Mouse (Mus musculus): ENCODE data around the gene Myo5a. TPM values are rescaled to one million over a fixed set of nuclear protein-coding genes. Genes with fewer than 3 reads are reported as not detected.

Gene Myo5a
- total RNA-seq, 2 experiments from 2014 or later = 23.9 to 30.5 TPM

DNA sequence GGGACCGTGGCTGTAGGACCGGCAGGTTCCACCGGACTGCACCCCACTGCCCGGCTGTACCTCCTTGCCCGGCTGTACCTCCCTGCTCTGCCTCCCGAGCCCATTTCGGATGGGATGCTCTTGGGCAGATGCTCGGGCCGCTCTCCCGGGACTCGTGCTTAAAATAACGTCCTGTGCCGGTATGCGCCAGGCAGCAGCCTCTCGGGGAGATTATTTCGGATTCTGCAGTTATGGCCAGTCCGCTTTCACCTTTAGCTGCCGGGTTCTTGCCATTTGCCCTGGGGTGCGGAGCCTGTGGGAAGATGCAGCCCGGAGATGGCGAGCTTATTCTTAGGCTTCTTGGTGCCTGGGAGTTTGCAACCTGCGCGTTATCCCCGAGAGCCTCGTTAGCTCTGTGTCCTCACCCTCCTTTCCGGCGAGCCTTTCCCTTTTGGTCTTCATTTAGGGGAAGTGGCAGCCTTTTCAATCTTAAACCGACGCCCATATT is 934 bp downstream of the Myo5a start:
- no peak for DNase-seq

DNA sequence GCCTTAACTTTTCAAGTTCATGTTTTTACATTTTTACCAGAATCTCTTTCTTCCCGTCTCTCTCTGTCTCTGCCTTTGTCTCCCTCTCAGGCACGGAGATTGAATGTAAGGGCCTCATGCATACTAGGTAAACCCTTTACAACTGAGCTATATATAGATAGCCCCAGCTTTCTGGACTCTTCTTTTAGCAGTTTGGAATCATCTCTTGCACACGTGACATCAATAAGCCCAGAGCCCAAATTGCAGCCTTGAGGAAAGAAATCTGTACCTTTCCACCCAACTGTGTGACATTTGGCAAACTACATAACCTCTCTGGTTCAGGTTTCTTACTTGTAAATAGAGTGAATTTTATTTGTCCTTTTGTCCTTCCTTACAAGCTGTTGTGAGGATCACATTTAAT is 1.5 kb downstream of the Myo5a start:
- DNase-seq = no peak

DNA sequence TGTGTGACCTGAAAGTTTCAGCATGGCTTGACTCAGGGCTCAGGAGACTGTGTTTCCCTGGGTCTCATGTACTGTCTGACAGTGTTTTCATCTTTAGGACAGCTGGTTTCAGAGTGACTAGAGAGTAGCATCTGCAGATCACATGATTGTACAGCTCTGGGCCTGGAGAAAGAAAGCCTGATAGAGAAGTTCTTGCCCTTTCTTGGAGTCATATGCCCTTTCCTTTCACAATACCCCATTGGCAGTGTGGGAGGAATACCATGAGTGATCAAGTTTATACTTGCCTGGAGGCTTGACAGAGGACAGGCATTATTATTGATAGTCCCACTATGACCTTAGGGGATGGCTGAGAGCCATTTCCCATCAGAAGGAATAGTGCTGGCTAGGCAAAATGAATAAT is 6.4 kb downstream of the Myo5a start:
- DNase-seq = no peak

DNA sequence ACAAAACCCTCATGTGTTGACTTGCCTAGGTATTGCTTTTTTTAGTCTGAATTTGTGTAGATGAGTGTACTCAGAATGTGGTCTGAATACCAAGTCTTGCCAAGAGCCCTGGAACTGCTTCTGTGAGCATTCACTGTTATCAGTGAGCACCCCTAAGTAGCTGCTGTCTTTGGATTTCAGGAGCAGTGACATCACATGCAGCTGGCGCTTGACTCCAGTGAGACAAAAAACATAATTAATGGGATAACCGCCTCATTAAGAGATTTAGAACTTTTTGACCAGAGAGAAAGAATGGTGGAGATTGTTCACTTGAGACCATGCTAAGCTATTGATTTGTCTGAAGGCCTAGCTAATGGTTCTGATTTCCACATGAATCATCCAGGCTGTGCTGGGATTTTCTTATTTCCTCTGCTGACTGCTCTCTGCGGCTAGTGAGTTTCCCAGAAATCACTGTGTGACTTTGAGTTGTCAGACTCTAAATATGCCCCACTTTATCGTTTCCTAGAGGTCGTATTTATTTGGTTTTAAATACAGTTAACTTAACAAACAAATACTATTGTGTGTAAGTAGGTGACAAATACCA is 14.5 kb downstream of the Myo5a start:
- DNase-seq = no peak

DNA sequence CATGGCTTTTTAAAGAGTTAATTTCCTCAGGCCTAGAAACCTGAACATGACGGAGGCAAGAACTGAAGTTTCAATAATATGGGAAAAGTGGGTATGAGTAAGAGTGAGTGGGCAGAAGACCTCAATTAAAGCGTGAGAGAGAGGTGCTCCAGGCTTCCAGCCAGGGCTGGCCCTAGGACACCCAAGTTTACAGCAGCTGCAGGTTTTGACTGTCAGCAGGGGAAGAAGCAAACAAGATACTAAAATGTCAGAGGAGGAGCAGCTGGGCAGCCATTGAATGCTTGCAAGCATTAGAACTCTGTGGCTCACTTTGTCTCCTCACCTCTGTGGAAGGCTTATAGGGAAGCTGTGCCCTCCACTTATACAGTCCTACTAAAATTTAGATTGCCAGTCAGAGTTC is 17.0 kb downstream of the Myo5a start:
- no peak for DNase-seq

DNA sequence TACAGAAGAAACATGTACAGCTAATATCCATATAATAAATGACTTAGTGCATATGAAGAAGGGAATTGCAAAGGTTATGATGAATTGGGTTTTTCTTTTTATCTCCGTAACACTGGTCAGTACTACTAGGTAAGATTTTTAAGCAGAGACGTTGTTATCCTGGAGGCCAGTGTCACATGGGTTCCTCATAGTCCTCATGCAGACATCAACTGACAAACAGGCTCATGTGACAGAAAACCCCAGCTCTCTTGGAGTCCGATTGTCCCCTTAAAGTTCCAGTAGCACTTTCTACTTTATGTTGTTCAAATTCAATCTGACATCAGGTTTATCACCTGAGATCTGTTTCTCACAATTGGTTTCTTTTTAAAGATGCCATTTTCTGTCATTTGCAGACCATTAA is 18.5 kb downstream of the Myo5a start:
- DNase-seq = no peak

DNA sequence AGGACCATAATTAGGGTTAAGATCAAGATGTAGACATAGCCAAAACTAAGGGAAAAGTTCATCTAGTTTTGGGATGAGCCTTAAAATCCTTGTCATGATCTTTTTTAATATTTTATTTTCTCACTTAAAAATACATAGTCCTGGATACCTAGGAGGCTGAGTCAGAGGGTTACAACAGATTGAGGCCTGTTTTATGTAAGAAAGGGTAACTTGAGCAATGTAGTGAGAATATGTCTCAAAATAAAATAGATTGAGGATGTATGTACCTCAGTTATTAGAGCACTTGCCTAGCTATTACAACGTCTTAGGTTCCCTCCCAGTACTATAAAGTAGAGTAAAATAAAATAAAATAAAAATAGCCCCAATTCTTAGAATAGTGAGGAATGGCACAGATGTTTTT is 21.3 kb downstream of the Myo5a start:
- DNase-seq = no peak

DNA sequence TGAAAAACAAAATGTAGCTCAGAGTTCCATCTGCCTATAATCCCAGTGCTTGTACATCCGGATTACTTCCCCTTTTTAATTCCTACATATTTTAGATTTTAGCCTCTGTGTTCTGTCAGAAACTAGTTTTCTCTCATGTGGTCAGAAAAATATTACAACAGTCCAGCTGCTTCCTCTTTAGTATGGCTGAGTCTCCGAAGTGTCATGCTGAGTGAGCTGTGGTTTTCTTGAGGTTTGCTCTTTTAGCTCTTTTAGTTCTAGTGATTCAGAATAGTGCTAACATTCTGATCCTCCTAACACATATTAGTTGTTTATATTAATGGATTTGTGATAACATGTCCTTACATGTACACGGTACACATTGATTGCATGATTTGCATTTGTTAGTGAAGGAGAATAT is 23.9 kb downstream of the Myo5a start:
- no peak for DNase-seq

DNA sequence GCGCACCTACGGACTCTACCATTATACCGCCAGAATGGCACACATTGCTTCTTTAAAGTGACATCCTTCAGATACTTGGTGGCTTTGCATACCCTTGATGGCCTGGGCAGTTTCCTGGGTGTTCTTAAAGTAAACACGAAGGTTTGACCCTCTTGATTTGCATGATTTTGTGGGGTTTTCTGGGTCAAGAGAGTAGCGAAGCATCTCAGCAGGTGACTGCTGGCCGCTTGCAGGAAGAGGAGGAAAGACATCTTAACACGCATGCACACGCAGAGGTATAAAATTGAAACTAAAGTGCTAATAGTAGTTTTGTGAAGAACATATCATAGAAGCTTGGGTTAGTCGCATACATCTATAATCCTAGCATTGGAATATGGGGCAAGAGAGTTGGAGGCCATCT is 28.1 kb downstream of the Myo5a start:
- no peak for DNase-seq

DNA sequence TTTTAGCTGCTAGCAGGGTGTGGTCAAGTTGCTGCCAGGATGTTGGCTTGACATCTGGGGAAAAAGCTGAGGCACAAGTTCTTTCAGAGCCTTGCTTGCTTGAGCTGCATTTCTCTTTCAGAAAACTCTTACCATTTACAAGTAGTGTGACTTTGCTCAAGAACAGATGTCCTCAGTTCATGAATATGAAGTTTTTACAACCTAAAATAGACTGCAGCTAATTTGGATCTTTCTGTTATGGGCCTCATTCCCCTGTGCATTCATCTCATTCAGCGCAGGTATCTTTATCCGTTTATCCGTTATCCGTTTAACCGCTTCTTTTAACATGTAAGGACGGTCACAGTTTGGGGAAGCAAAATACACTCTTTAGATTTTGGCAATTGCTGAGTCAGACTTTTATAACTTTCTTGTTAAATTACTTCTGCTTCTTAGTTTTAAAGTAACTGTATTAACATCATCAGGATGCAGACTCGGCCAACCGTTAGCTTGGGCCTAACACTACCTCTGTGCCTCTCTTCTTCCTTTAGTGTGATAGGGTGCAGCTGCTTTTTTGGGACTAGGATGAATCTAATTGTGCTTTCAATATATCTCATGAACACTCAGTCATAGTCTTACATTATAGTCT is 29.5 kb downstream of the Myo5a start:
- no peak for DNase-seq

DNA sequence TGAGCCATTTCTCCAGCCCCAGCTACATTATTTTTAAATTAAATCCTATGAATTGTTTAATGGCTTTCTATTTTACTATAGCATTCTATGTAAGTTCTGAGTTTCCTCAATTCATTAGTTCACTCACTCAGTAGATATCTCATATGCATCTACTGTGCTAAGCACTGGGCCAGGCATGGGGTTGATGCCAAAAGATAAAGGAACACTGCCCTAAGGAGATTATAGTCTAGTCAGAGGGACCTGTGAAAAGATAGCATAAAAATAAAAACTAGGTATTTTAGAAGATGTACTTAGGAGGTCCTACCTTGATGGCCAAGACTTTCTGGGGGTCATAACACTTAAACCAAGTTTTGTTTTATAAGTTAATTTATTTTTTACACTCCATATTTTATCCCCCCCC is 31.3 kb downstream of the Myo5a start:
- no peak for DNase-seq

DNA sequence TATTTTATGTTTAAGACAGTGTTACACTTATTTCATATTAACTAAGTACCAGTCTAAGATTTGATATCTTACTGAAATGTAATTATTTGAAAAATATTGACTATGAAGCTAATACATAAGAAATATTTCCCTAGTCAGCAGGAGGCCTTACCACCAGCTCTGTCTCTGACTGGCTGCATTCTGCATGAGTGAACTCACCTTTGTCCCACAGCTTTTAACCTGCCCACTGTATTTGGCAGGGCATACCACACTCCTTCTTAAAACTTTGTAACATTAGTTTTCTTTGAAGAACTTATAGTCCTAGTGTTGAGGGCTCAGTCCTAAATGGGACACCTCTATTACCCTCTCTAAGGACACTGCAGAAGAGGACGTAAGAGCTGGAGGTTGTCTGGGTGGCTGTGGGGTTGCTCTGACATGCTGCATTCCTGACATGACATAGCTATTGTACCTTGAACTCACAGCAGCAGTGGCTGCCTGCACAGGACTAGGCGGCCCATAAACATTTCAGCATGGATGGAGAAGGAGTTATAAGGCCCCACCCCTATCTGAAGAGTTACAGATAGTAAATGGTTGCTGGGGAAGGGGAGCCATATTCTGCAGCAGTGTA is 45.9 kb downstream of the Myo5a start:
- DNase-seq = no peak

DNA sequence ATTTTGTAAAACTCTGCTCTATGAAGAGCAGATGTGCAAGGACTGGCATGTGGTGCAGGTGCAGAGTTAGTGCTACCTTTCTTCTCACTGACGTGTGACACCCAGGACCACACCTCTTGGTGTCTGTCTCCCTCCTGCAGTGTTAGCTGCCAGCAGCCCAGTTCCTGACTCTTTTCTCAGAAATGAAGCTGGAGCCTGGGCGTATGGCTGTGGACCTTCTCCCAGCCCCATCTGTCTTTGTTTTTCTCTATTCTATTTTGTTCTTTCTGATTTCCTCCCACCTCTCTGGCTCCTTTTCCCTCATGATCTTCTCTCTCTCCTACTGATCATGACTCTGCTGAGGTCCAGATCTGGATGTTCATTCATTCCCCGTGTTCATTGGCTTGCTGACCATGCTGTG is 50.3 kb downstream of the Myo5a start:
- DNase-seq = no peak

DNA sequence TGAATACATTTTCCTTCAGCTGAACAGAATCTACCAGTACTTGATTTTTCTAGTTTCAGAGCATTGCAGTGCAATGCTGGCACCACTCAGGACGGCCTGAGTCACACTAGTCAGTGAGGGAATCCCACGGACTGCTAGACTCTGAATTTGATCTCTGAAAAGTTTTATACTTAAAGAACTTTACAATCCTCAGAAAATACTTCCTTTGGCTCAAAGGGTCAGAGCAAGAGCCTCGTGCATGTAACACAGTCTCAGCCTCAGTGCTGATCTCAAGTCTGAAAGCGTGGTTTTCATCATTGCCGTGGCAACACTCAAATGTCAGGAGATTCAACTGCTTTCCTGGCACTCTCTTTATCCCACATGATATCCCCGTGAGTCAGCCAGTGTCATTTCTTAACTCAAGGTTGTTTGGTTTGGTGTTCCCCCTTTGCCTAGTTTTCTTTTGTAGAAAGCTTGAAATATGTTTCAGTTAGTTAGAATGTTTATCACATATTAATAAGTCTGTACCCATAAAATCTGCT is 53.4 kb downstream of the Myo5a start:
- peak; percentile 69 for DNase-seq

DNA sequence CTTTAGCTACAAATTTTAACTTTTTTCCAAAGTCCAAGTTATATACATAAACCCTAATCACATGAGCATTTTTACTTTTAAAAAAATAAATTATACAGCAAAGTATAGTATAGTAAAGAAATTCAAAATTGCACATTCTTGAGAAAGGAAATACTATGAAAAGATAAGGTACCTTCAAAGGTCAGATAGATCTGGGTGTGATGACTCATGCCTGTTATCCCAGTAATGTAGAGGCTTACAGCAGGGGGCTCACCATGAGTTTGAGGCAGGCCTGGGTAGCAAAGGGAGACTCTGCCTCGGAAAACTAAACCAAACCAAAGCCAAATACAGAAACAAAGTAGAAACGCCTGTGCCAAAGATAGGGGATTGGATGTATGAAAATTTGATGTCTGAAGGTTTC is 59.7 kb downstream of the Myo5a start:
- DNase-seq = no peak

DNA sequence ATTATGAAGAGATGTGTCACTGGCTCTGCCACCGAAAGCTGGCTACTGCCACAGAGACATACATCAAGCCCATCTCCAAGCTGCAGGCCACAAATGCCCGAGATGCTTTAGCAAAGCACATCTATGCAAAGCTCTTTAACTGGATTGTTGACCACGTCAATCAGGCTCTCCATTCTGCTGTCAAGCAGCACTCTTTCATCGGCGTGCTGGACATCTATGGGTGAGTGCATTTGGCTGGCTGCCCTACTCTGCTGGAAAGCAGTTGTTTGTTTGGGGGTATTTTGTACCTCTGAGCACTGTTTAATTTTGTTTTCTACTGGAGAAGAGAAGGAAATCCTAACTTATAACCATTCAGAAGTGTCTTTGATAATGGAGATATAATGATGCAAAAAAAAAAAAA is 76.1 kb downstream of the Myo5a start:
- DNase-seq = no peak

DNA sequence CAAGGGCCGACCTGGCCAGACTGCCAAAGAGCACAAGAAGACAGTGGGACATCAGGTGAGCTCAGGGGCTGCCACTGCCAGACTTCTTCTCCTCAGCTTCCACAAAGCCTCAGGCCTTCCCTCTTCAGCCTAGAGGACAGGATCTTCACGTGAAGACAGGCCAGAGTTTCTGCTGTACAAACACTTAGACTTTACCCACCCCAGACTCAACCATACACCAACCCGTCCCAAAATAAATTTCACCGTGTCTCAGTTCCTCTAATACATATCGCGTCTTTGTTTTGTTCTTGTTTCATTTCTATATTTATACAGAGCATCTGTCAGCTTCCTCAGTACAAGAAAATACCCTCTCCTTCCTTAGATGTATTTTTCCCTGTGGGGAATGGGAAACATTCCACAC is 89.7 kb downstream of the Myo5a start:
- DNase-seq = no peak

DNA sequence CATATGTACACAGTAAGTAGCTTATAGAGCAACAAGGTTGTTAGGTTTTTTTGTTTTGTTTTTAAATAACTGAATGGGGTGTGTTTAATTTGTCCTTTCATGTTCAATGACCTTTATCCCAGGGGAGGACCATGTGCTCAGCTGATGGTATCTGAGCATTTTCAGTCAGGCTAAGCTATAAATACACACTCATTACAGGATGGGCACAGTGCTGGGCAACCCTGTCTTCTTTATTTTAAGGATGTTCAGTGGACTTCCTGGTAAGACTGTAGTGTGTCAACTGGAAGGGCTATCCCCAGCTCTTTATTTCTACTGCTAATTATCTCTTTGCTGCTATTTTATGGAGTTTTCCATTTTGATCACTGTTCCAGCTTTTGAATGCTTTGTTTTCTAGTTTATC is 92.8 kb downstream of the Myo5a start:
- no peak for DNase-seq

DNA sequence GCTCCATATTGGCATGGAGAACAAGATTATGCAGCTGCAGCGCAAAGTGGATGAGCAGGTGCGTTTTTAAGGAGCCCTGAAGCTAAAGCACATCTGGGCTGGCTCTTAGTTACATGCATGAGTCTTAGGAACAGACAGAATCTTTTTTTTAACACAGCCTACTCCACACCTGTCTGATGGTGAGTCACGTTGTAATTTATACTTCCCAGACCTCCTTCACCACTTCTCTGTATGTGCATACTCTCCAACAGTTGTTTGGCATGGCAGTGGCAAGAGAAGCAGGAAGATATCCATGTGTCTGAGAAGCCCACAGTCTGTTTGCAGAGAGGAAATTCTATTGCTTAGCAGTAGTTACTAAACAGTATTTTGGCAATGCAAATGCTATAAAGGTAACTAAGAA is 100.9 kb downstream of the Myo5a start:
- DNase-seq = no peak

DNA sequence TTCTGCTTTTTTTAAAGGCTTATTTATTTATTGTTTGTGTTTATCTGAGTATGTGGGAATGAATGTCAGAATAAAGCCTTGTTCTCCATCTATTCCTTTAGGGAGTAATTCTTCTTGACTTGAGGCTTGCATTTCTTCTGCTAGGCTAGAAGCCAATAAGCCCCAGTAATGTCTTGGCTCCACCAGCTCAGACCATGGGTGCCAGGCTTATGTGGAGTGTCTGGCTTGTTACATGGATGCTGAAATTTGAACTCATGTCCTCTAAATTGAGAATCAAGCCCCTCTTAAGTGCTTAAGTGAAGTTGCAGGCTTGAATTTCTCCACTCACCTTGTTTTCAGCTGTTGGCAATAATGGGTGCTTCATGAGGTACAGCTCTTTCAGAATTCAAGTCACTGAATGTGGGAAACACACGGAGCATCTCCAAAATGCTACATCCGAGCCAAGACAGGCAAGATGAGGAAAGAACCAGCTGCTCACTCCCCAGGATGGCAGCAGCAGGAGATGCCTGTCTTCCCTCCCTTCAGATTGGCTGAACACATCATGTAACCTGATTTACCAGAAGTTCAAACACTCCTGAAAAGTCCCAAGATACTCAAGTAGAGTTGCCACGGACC is 116.9 kb downstream of the Myo5a start:
- no peak for DNase-seq

DNA sequence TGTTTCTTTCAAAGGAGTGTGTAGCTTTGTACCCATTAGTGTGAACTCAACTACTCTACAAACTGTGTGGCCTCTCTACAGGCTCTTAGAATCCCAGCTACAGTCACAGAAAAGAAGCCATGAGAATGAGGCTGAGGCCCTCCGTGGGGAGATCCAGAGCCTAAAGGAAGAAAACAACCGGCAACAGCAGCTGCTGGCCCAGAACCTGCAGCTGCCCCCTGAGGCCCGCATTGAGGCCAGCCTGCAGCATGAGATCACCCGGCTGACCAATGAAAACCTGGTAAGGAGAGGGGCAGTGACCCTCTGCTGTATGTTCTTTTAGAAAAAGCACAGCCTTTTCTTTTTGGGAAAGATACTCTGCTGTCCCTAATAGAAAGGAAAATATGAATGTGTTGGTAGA is 123.0 kb downstream of the Myo5a start:
- peak; percentile 14 for DNase-seq

DNA sequence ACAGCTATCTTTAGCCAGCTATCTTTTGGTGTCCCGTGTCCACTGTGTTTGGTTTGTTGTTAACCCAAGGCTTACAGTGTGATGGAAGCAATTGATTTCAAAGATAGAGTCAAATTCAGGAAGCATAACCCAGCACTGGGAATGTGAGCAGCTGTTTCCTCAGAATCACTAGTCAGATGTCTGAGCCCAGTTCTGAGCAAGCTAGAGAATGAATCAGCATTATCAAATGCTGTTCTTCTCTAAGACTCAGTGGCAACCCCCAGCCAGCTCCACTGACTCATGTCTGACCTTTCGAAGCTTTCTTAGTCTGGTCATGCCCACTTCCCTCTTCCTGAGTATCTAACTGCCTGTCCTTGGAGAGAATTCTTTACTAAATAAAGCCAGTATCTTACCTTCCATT is 125.5 kb downstream of the Myo5a start:
- DNase-seq = peak; percentile 55

DNA sequence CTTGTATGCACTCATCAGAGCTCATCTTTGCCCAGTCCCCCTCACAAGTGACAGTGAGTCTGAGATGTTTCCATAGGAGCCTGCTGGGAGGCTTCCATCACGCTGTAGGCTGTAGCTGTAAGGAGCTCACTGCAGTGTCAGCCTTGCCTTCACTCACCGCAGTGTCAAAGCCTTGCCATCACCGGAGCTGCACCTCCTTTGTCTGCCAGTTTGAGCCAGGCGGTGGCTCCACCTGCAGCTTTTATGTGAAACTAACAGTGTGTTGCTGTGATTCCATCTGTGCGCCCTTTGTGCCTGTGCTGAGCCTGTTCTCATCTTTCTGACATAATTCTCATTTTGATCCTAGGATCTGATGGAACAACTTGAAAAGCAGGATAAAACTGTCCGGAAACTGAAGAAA is 126.5 kb downstream of the Myo5a start:
- DNase-seq = peak; percentile 56

DNA sequence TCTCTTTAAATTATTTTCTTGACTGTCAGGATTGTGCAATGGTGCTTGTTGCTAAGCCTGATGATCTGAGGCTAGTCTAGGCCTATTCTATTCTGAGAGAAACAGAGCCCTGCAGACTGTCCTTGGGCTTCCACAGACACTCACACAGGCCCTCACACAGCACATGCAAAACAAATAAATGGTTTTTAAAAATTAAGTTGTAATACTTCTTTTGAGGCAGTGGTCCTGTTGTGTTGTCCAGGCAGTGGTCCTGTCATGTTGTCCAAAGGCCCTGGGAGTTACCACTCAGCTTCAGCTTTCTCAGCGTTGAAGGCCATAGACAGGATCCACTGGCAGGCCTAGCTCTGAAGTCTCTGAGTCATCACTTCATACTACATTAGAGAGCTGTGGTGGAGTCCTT is 130.7 kb downstream of the Myo5a start:
- peak; percentile 17 for DNase-seq
